In genomic region chr14:75518899-75519298, GRCm38 (mm10) we compare ENCODE assay signal across 17 mouse cellular contexts.
DNase-seq lines count a peak whose midpoint lies in the region; ATAC-seq lines count a peak whose summit lies in the region.
"Had no signal": no experiment of that assay in that cellular context is flagged by ENCODE, and none has a peak within 500 bp of the region (broad histone marks: within the 10 kb centered on the region; RNA-seq: fewer than 3 reads in every experiment).

No protein-coding gene starts in this region.

- H3K27me3 ChIP-seq in heart, embryonic 13.5 days (replicated peaks): peaks cover 6% of the 10 kb centered on the region; the same call in 1 of the 2 replicates
- no peaks in the 10 kb centered on the region for H3K27me3 ChIP-seq in liver, embryonic 11.5 days (replicated peaks; ENCODE audit: control insufficient read depth, insufficient read depth, low read length)
- H3K27me3 ChIP-seq in forebrain, embryonic 11.5 days (ENCODE audit: control insufficient read depth, insufficient read depth, low read length): no peaks in the 10 kb centered on the region
- no peaks in the 10 kb centered on the region for H3K27me3 ChIP-seq in liver, embryonic 15.5 days
- H3K27me3 ChIP-seq: intestine, embryonic 15.5 days; neural tube, embryonic 12.5 days had no signal

- ATAC-seq in heart, embryonic 13.5 days (ENCODE audit: extremely low read depth, insufficient number of reproducible peaks, low FRiP score, low TSS enrichment): no peak
- ATAC-seq in liver, embryonic 11.5 days (replicated peaks; ENCODE audit: low FRiP score): no peak
- no peak for ATAC-seq in forebrain, embryonic 11.5 days (replicated peaks; ENCODE audit: low FRiP score)
- ATAC-seq in liver, embryonic 15.5 days (ENCODE audit: insufficient read depth): no peak
- ATAC-seq: intestine, embryonic 15.5 days had no signal

- H3K4me3 ChIP-seq in heart, embryonic 13.5 days: peak overlapping the region; percentile 16
- H3K4me3 ChIP-seq in liver, embryonic 11.5 days (ENCODE audit: low read depth, low read length): no peak overlapping the region
- no peak overlapping the region for H3K4me3 ChIP-seq in forebrain, embryonic 11.5 days (ENCODE audit: low read depth, low read length)
- H3K4me3 ChIP-seq in liver, embryonic 15.5 days (replicated peaks): no peak overlapping the region
- H3K4me3 ChIP-seq: intestine, embryonic 15.5 days; neural tube, embryonic 12.5 days had no signal

- no peaks in the 10 kb centered on the region for H3K36me3 ChIP-seq in heart, embryonic 13.5 days
- H3K36me3 ChIP-seq in liver, embryonic 11.5 days (ENCODE audit: control insufficient read depth, insufficient read depth, low read length): no peaks in the 10 kb centered on the region
- H3K36me3 ChIP-seq in forebrain, embryonic 11.5 days (ENCODE audit: control insufficient read depth, insufficient read depth, low read length): no peaks in the 10 kb centered on the region
- no peaks in the 10 kb centered on the region for H3K36me3 ChIP-seq in liver, embryonic 15.5 days (replicated peaks)
- H3K36me3 ChIP-seq: intestine, embryonic 15.5 days; neural tube, embryonic 12.5 days had no signal

- H3K27ac ChIP-seq in heart, embryonic 13.5 days (replicated peaks): no peak overlapping the region
- no peak overlapping the region for H3K27ac ChIP-seq in liver, embryonic 11.5 days (ENCODE audit: low read depth, low read length)
- H3K27ac ChIP-seq in forebrain, embryonic 11.5 days (ENCODE audit: low read depth, low read length): peak overlapping the region; percentile 37
- no peak overlapping the region; the same call in 1 of the 2 replicates for H3K27ac ChIP-seq in liver, embryonic 15.5 days (replicated peaks)
- H3K27ac ChIP-seq: intestine, embryonic 15.5 days; macrophage; neural tube, embryonic 12.5 days had no signal

- H3K4me1 ChIP-seq in heart, embryonic 13.5 days: peaks cover 17% of the 10 kb centered on the region
- no peaks in the 10 kb centered on the region; the same call in 1 of the 2 replicates for H3K4me1 ChIP-seq in liver, embryonic 11.5 days (replicated peaks; ENCODE audit: control insufficient read depth, insufficient read depth, low read length)
- H3K4me1 ChIP-seq in forebrain, embryonic 11.5 days (replicated peaks; ENCODE audit: control insufficient read depth, insufficient read depth, low read length): peaks cover 16% of the 10 kb centered on the region; the same call in 1 of the 2 replicates
- peaks cover 15% of the 10 kb centered on the region for H3K4me1 ChIP-seq in liver, embryonic 15.5 days (replicated peaks)
- H3K4me1 ChIP-seq: intestine, embryonic 15.5 days had no signal

- H3K4me2 ChIP-seq in heart, embryonic 13.5 days: peak overlapping the region; percentile 58
- H3K4me2 ChIP-seq in liver, embryonic 11.5 days: peak overlapping the region; percentile 8; the same call in 1 of the 2 replicates
- 0 out of 2 replicates have a peak overlapping the region, but pooled peaks have one; percentile 3 for H3K4me2 ChIP-seq in forebrain, embryonic 11.5 days (ENCODE audit: low read depth, low read length, severe bottlenecking)
- H3K4me2 ChIP-seq in liver, embryonic 15.5 days: 0 out of 2 replicates have a peak overlapping the region, but pooled peaks have one; percentile 4
- H3K4me2 ChIP-seq: intestine, embryonic 15.5 days; lung, embryonic 14.5 days; neural tube, embryonic 12.5 days had no signal

- WGBS in heart, embryonic 13.5 days: 37% methylated on average over 6 of the region's 6 CpGs
- WGBS in liver, embryonic 11.5 days: 84% methylated on average over 6 of the region's 6 CpGs
- WGBS in forebrain, embryonic 11.5 days: 82% methylated on average over 6 of the region's 6 CpGs
- 78% methylated on average over 6 of the region's 6 CpGs for WGBS in liver, embryonic 15.5 days (ENCODE audit: insufficient replicate concordance)

- H3K9me3 ChIP-seq in heart, embryonic 13.5 days: no peaks in the 10 kb centered on the region
- H3K9me3 ChIP-seq in liver, embryonic 11.5 days (ENCODE audit: control insufficient read depth, low read length): no peaks in the 10 kb centered on the region
- H3K9me3 ChIP-seq in forebrain, embryonic 11.5 days (ENCODE audit: control insufficient read depth, low read length): no peaks in the 10 kb centered on the region
- no peaks in the 10 kb centered on the region for H3K9me3 ChIP-seq in liver, embryonic 15.5 days (replicated peaks)
- H3K9me3 ChIP-seq: intestine, embryonic 15.5 days; neural tube, embryonic 12.5 days had no signal

- intact Hi-C loops in heart, postnatal 10 days (cut with DNase I): no loop called here

- H3K9ac ChIP-seq in heart, embryonic 13.5 days: no peak overlapping the region
- no peak overlapping the region for H3K9ac ChIP-seq in liver, embryonic 11.5 days (ENCODE audit: low read depth, low read length)
- no peak overlapping the region for H3K9ac ChIP-seq in forebrain, embryonic 11.5 days (ENCODE audit: low read length)
- H3K9ac ChIP-seq in liver, embryonic 15.5 days: no peak overlapping the region
- H3K9ac ChIP-seq: intestine, embryonic 15.5 days; lung, embryonic 14.5 days; neural tube, embryonic 12.5 days had no signal

- DNase-seq in heart, postnatal 10 days: no peak
- no peak for DNase-seq in liver, embryonic 11.5 days (ENCODE audit: low spot score)
- no peak for DNase-seq in liver
- DNase-seq in forebrain, embryonic 11.5 days (ENCODE audit: low spot score): no peak
- no peak for DNase-seq in retina, embryonic 14.5 days (ENCODE audit: low spot score)
- DNase-seq: adrenal gland, adult 8-10 months; cerebellum, adult 11 months; cerebellum, postnatal 25 days; kidney, postnatal 4 days; lung, embryonic 14.5 days; right cerebral cortex, postnatal 4 days; thymus, postnatal 36 days had no signal

Comparison
In these comparisons a context has a peak if more than half of its experiments do, and no peak if none do; other contexts are left out.
1. H3K4me2 ChIP-seq: peak in every context shown above with its lines; median percentile 58 in heart, embryonic 13.5 days; 8 in liver, embryonic 11.5 days; 4 in liver, embryonic 15.5 days; 3 in forebrain, embryonic 11.5 days.